8 mouse cellular contexts compared by ENCODE assay signal in the genomic region with DNA sequence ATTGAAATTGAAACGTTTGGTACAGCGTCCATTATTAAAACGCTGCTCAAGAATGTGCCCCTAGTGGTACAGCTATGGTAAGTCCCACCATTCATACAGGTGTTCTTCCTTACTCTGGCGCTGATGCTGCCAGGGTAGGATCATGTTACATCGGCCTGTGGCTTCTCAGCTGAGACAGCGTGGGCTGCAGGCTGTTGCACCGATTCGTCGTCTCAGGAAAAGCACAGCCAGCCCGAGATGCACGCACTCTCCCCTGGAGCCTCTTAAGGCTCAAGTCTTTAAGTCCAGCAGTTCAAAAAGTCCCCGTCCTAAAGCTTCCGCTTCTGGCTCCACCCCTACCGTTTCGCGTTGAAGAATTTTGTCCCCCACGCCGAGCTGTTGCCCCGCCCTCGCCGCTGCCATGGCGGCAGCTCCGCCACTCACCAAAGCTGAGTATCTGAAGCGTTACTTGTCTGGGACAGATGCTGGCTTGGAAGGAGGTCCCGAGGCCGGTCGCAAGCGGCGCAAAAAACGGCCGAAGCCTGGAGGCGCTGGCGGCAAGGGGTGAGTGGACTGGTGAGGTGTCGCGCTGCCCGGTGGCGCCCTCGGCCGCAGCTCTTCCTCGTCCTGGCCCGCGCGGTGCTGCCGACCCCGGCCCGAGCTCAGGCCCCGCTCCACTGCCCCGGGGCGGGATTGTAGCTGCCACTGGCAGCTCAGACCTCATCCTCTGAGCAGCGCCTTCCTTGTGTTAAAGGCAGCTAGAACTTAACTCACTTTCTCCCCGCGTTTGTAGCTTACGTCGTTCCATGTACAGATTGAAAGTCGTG. TPM values are rescaled to one million over a fixed set of nuclear protein-coding genes. Genes with fewer than 3 reads are reported as not detected.
DNase-seq lines count a peak whose midpoint lies in the region; ATAC-seq lines count a peak whose summit lies in the region.

Bud13 (plus strand) TSS at position 378 of the 806 bp plus-strand sequence.

- peaks cover 60% of the 10 kb centered on the region for H3K36me3 ChIP-seq in hindbrain, embryonic 14.5 days (replicated peaks; ENCODE audit: control insufficient read depth, insufficient read depth)

- H3K4me3 ChIP-seq in hindbrain, embryonic 14.5 days (replicated peaks; ENCODE audit: low read length) = peak within 1 kb of the TSS; percentile 88

- H3K4me2 ChIP-seq in hindbrain, embryonic 14.5 days (replicated peaks) = peak within 1 kb of the TSS; percentile 64

- under 1% methylated on average over 55 of the region's 55 CpGs for WGBS in hindbrain, embryonic 14.5 days

- no peaks in the 10 kb centered on the region for H3K9me3 ChIP-seq in hindbrain, embryonic 14.5 days (ENCODE audit: control insufficient read depth, low read length)

- peak within 1 kb of the TSS; percentile 83 for H3K9ac ChIP-seq in hindbrain, embryonic 14.5 days

- peak; percentile 96 for DNase-seq in R1 (ENCODE audit: low read depth, low spot score)
- peak; percentile 95 to 96 for DNase-seq in cerebellum, postnatal 25 days
- peak; percentile 87 to 89 for DNase-seq in frontal cortex, postnatal 25 days (ENCODE audit: low spot score in 2 of 2)
- peak; percentile 92 for DNase-seq in hindbrain, embryonic 14.5 days (ENCODE audit: low spot score)
- DNase-seq in layer of hippocampus, postnatal 36 days = peak; percentile 91 to 94
- peak; percentile 96 for DNase-seq in lung, postnatal 36 days
- peak; percentile 96 for DNase-seq in retina, postnatal 1 day
- peak; percentile 89 to 99 for DNase-seq in urinary bladder, adult 18-20 months (ENCODE audit: low spot score in 2 of 2)

- peak within 1 kb of the TSS; percentile 78 for H3K27ac ChIP-seq in hindbrain, embryonic 14.5 days

- H3K27me3 ChIP-seq in hindbrain, embryonic 14.5 days (ENCODE audit: control insufficient read depth, insufficient read depth, low read length) = no peaks in the 10 kb centered on the region

- H3K4me1 ChIP-seq in hindbrain, embryonic 14.5 days (replicated peaks; ENCODE audit: control insufficient read depth, insufficient read depth, low read length) = peaks cover 8% of the 10 kb centered on the region

- ATAC-seq in hindbrain, embryonic 14.5 days (ENCODE audit: low FRiP score) = peak; percentile 92

RNA-seq across cellular contexts. Expression of gene Bud13, which starts in this region (rescaled TPM):
- polyA plus RNA-seq in hindbrain, embryonic 14.5 days (2014; fragmentation: Nextera tagmentation; extraction: Ambion mirVana) = 15.1 and 16.0 TPM in 2 replicates
- total RNA-seq in layer of hippocampus, postnatal 36 days (2021) = 10 to 100 TPM; 11.1 to 12.1 TPM

Comparison
In these comparisons a context has a peak if more than half of its experiments do, and no peak if none do; other contexts are left out.
1. Peak in every context shown above with its lines: DNase-seq, ATAC-seq, H3K4me3 ChIP-seq and H3K27ac ChIP-seq.